Mouse (Mus musculus) spleen, adult 18-20 months (tissue): ENCODE data around the gene Gm17359.

Experiments used
- DNase-seq, 2 experiments: peaks; one replicate each; pipeline ENCODE4 v3.0.0; 2022; ENCODE audit warnings: mixed read lengths in 2 of 2

Gm17359 gene

GRCm38 (mm10) chr3:79484286-79485063 lies 148.0 kb downstream of the Gm17359 start:
- DNase-seq: no peak

GRCm38 (mm10) chr3:79488025-79488424 lies 151.6 kb downstream of the Gm17359 start:
- no peak for DNase-seq

GRCm38 (mm10) chr3:79490102-79490501 lies 153.6 kb downstream of the Gm17359 start:
- DNase-seq: no peak

GRCm38 (mm10) chr3:79491614-79492013 lies 155.2 kb downstream of the Gm17359 start:
- no peak for DNase-seq

- no peak for DNase-seq
Measured at GRCm38 (mm10) chr3:79493064-79493463, 156.6 kb downstream of the Gm17359 start.

GRCm38 (mm10) chr3:79494028-79494427 lies 157.6 kb downstream of the Gm17359 start:
- no peak for DNase-seq

GRCm38 (mm10) chr3:79495151-79495550 lies 158.7 kb downstream of the Gm17359 start:
- no peak for DNase-seq

- no peak for DNase-seq
Measured at GRCm38 (mm10) chr3:79496668-79497067, 160.2 kb downstream of the Gm17359 start.

- no peak for DNase-seq
Measured at GRCm38 (mm10) chr3:79500279-79500678, 163.8 kb downstream of the Gm17359 start.

- DNase-seq: no peak
Measured at GRCm38 (mm10) chr3:79501166-79501728, 164.8 kb downstream of the Gm17359 start.
